Mouse (Mus musculus) T-helper 17 cell (primary cell): ENCODE results near the gene Prkg1.

ENCODE experiments used
- in situ Hi-C, 2 experiments: fragments of 300-600 bp; cut with MboI, MseI; formaldehyde crosslinking; loops; 1 replicate in 1 of 2; 2 replicates in 1 of 2; pipeline ENCODE4 v1.15.1; 2025; ENCODE audit warnings: high pct_unique_total_duplicates in 2 of 2

Gene Prkg1

GRCm38 (mm10) chr19:30676308-30676707, 1088.5 kb downstream of the Prkg1 start:
- in situ Hi-C loops: loop anchor here in 1 of 2 experiments (10.0 kb wide), 1 partner anchor 1638 kb away; no protein-coding TSS in a partner anchor

GRCm38 (mm10) chr19:30664269-30664668, 1100.6 kb downstream of the Prkg1 start:
- in situ Hi-C loops: loop anchor here in 1 of 2 experiments (10.0 kb wide), 1 partner anchor 1081 kb away; no protein-coding TSS in a partner anchor

- in situ Hi-C loops: no loop called here
Measured at GRCm38 (mm10) chr19:30642629-30643170, 1122.1 kb downstream of the Prkg1 start.

- in situ Hi-C loops: no loop called here
Measured at GRCm38 (mm10) chr19:30637471-30637870, 1127.4 kb downstream of the Prkg1 start.

- in situ Hi-C loops: no loop called here
Measured at GRCm38 (mm10) chr19:30631051-30631450, 1133.8 kb downstream of the Prkg1 start.

GRCm38 (mm10) chr19:30626036-30626435, 1138.8 kb downstream of the Prkg1 start:
- in situ Hi-C loops: no loop called here

- in situ Hi-C loops: no loop called here
Measured at GRCm38 (mm10) chr19:30625391-30625790, 1139.4 kb downstream of the Prkg1 start.

GRCm38 (mm10) chr19:30623620-30624019, 1141.2 kb downstream of the Prkg1 start:
- in situ Hi-C loops: no loop called here

- in situ Hi-C loops: no loop called here
Measured at GRCm38 (mm10) chr19:30613150-30613865, 1151.5 kb downstream of the Prkg1 start.

- in situ Hi-C loops: no loop called here
Measured at GRCm38 (mm10) chr19:30586366-30586765, 1178.5 kb downstream of the Prkg1 start.

- in situ Hi-C loops: no loop called here
Measured at GRCm38 (mm10) chr19:30564516-30564915, 1200.3 kb downstream of the Prkg1 start.

GRCm38 (mm10) chr19:30563876-30564275, 1201.0 kb downstream of the Prkg1 start:
- in situ Hi-C loops: no loop called here

- in situ Hi-C loops: no loop called here
Measured at GRCm38 (mm10) chr19:30558024-30558423, 1206.8 kb downstream of the Prkg1 start.

GRCm38 (mm10) chr19:30554467-30554881, 1210.4 kb downstream of the Prkg1 start:
- in situ Hi-C loops: loop anchor here (5.0 kb wide), 1 partner anchor 307 kb away; no protein-coding TSS in a partner anchor

GRCm38 (mm10) chr19:30553740-30554139, 1211.1 kb downstream of the Prkg1 start:
- in situ Hi-C loops: loop anchor here (5.0 kb wide), 1 partner anchor 306 kb away; no protein-coding TSS in a partner anchor

- in situ Hi-C loops: loop anchor here (5.0 kb wide), 1 partner anchor 305 kb away; no protein-coding TSS in a partner anchor
Measured at GRCm38 (mm10) chr19:30552260-30552659, 1212.6 kb downstream of the Prkg1 start.

- in situ Hi-C loops: loop anchor here (5.0 to 25.0 kb wide), 2 partner anchors 303 to 1262 kb away; no protein-coding TSS in a partner anchor
Measured at GRCm38 (mm10) chr19:30549854-30550647, 1214.8 kb downstream of the Prkg1 start.

- in situ Hi-C loops: loop anchor here in 1 of 2 experiments (25.0 kb wide), 1 partner anchor 1263 kb away; no protein-coding TSS in a partner anchor
Measured at GRCm38 (mm10) chr19:30549044-30549853, 1215.6 kb downstream of the Prkg1 start, which contains the start of gene Dkk1. Dkk1 (minus strand) TSS chr19:30549665.

- in situ Hi-C loops: loop anchor here in 1 of 2 experiments (25.0 kb wide), 1 partner anchor 1264 kb away; no protein-coding TSS in a partner anchor
Measured at GRCm38 (mm10) chr19:30548411-30549043, 1216.3 kb downstream of the Prkg1 start.

GRCm38 (mm10) chr19:30539365-30539941, 1225.4 kb downstream of the Prkg1 start:
- in situ Hi-C loops: loop anchor here in 1 of 2 experiments (25.0 kb wide), 1 partner anchor 1273 kb away; no protein-coding TSS in a partner anchor
